Mouse (Mus musculus) ES-Bruce4 (cell line): Measurements from ENCODE around the gene Fam98b. TPM values are rescaled to one million over a fixed set of nuclear protein-coding genes. Genes with fewer than 3 reads are reported as not detected.

ENCODE experiments used
- H3K27ac ChIP-seq: 2 replicates; pipeline ENCODE4 v1.5.1; 2012; ENCODE audit warnings: low read length, inconsistent platforms; ENCODE audit not compliant: insufficient read depth
- H3K27me3 ChIP-seq: 2 replicates; pipeline ENCODE4 v1.6.1; 2012; ENCODE audit warnings: mild to moderate bottlenecking, low read length, inconsistent platforms; ENCODE audit not compliant: control insufficient read depth, poor library complexity, insufficient read depth, severe bottlenecking
- H3K36me3 ChIP-seq: 2 replicates; pipeline ENCODE4 v1.6.1; 2012; ENCODE audit warnings: inconsistent platforms, mild to moderate bottlenecking, low read length, moderate library complexity; ENCODE audit not compliant: control insufficient read depth, poor library complexity, insufficient read depth, severe bottlenecking
- H3K4me1 ChIP-seq: one replicate; pipeline ENCODE4 v1.8.1; 2011; ENCODE audit warnings: low read length; ENCODE audit not compliant: control insufficient read depth, insufficient read depth
- H3K4me3 ChIP-seq: 2 replicates; pipeline ENCODE4 v1.5.1; 2011; ENCODE audit warnings: low read depth, mild to moderate bottlenecking, low read length
- H3K9ac ChIP-seq: 2 replicates; pipeline ENCODE4 v1.6.1; 2012; ENCODE audit warnings: low read depth, mild to moderate bottlenecking, inconsistent platforms; ENCODE audit not compliant: poor library complexity, severe bottlenecking
- H3K9me3 ChIP-seq: replicated peaks from 2 replicates; pipeline ENCODE4 v1.6.1; 2012; ENCODE audit warnings: mild to moderate bottlenecking, low read length, inconsistent platforms; ENCODE audit not compliant: control insufficient read depth, poor library complexity, insufficient read depth, severe bottlenecking
- CTCF ChIP-seq: IDR thresholded peaks from one replicate; pipeline ENCODE4 v1.8.1; 2011; ENCODE audit warnings: low read depth, low read length
- EP300 ChIP-seq: IDR thresholded peaks from 2 replicates; pipeline ENCODE4 v1.6.1; 2011; ENCODE audit warnings: low read depth, low read length; ENCODE audit not compliant: insufficient read depth
- POLR2A ChIP-seq: IDR thresholded peaks from one replicate; pipeline ENCODE4 v1.8.1; 2011; ENCODE audit warnings: low read length; ENCODE audit not compliant: insufficient read depth
- polyA plus RNA-seq: library from polyadenylated mRNA; stranded (reverse); fragments of >200 nt; gene quantifications from 2 replicates; pipeline ENCODE4 v1.2.4, GENCODE M21; 2011; ENCODE audit warnings: low read depth; ENCODE audit not compliant: missing spikeins, insufficient read depth, insufficient read length

Fam98b gene
- polyA plus RNA-seq = 74.2 and 76.1 TPM in 2 replicates

DNA sequence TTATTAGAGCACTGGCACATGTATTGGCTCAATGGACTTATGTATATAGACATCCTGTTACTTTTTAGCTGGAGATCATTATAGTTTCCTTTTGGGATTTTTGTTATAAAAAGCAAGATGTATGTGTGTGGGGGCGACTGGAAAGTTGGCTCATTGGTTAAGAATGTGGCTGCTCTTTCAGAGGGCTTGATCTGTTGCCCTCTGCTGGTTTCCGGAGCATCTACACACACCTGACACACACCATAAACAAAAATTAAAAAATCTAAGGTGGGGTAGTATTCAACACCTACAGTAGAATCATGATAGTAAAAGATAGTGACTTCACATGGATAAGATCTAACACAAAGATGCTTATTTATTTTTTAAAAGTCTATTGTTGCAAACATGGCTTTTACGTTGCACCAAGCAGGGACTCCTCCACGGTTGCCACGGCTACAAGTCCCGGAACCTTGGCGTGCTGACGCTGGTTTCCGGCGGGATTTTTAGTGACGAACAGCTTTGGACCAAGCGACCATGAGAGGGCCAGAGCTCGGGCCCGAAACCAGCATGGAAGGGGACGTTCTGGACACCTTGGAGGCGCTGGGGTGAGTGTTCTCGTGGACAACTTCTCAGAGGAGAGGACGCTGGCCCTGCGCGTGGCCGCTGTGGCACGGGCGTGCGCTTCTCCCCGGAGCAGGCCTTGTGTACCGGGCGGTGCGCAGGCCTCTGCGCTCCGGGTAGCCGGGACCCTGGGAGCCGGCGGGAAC, at the start of gene Fam98b:
Gene Fam98b (plus strand): TSS at position 485 of the 746 bp plus-strand sequence.
- Histone ChIP-seq H3K4me1 (no peaks in the 10 kb centered on the region), H3K9ac (peak within 1 kb of the TSS; percentile 88), H3K27ac (no peak within 1 kb of the TSS), H3K27me3 (no peaks in the 10 kb centered on the region), H3K4me3 (peak within 1 kb of the TSS; percentile 93), H3K36me3 (no peaks in the 10 kb centered on the region), H3K9me3 (no peaks in the 10 kb centered on the region)
- TF ChIP-seq EP300 (no peak), POLR2A (no peak), CTCF (no peak)

DNA sequence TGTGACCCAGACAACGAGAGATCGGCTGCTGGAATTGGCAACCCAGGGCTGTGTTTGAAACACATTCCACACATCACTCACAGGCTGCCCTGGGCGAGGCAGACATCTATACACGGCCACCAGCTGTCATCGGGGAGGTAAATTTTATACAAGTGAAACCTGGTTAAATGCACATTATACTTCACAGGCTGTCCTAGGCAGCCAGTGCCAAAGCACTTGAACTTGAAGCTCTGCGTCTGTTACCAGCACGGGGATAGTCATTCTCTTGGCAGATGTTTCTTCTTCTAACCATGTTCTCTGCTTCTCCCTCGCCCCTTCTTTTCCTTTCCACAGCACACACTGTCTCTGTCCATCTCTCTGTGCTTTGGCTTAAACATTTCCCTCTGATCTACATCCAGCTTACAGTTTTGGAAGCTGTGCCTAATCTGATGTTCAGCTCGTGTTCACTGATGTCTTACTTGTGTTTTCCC, 48.6 kb upstream of the Fam98b start:
- no peak overlapping the region for H3K27ac ChIP-seq
- TF ChIP-seq POLR2A (no peak), CTCF (no peak), EP300 (no peak)
- H3K4me3 ChIP-seq = no peak overlapping the region

DNA sequence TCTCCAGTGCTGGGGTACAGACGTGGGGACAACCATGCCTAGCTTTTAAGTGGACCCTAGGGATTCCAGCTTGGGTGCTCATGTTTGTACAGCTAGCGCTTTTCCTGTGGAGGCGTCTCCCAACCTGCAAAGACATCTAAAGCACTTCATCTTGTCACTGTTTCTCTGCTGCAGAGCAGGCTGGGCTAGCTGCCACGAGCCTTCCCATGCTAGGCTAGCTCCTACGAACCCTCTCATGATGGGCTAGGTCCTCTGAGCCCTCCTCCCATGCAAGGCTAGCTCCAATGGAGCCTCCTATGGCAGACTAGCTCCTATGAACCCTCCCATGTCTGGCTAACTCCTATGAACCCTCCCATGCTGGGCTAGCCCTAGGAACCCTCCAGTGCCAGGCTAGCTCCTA, 46.2 kb upstream of the Fam98b start:
- Histone ChIP-seq H3K9me3 (no peaks in the 10 kb centered on the region), H3K4me3 (no peak overlapping the region), H3K4me1 (no peaks in the 10 kb centered on the region), H3K27ac (no peak overlapping the region), H3K27me3 (no peaks in the 10 kb centered on the region), H3K9ac (no peak overlapping the region), H3K36me3 (no peaks in the 10 kb centered on the region)
- TF ChIP-seq CTCF = no peak
- no peak for TF ChIP-seq EP300
- no peak for TF ChIP-seq POLR2A

More for the DNA sequence above, 48.6 kb upstream of the Fam98b start:
- H3K9me3 ChIP-seq = no peaks in the 10 kb centered on the region
- no peaks in the 10 kb centered on the region for H3K36me3 ChIP-seq
- H3K27me3 ChIP-seq = no peaks in the 10 kb centered on the region
- H3K9ac ChIP-seq = no peak overlapping the region
- no peaks in the 10 kb centered on the region for H3K4me1 ChIP-seq

DNA sequence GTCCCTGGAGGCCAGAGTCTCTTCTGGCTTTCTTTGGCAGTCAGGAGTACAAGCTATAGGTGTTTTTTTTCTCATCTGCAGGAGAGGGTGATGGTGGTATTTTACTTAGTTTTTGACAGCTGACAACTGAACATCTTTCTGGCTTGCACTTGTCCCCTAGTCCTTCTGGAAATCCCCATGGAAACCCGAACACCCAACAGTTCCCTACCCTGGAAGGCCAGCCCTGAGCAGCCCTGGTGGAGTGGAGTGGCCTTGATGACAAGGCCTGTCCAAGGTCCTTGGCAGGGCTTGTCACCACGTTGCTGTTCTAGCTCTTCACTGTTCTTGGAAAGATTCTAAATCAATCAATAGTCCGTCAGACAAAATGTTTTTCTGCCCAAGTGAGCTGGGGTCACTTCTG, 45.0 kb upstream of the Fam98b start:
- TF ChIP-seq CTCF (no peak), EP300 (no peak), POLR2A (no peak)
- no peak overlapping the region for H3K27ac ChIP-seq
- H3K27me3 ChIP-seq = no peaks in the 10 kb centered on the region
- no peaks in the 10 kb centered on the region for H3K9me3 ChIP-seq
- H3K4me3 ChIP-seq = no peak overlapping the region
- H3K36me3 ChIP-seq = no peaks in the 10 kb centered on the region
- H3K9ac ChIP-seq = no peak overlapping the region
- no peaks in the 10 kb centered on the region for H3K4me1 ChIP-seq

DNA sequence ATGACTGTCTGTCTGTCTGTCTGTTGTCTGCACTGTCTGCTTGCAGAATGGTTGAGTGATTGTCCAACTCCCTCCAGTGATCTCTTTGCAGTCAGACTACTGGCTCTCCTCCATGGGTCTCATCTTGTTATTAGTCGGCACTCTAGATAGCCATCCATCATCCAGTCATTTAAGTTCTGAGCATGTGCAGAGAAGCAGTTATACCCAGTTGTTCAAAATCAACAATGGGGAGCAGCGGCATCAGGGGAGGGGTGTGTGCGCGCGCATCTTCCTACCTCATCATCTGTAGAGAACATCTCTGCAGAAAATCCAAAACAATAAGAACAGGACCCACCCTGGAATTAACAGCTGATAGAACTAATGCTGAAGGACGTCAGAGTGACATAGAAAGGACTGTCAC, 44.5 kb upstream of the Fam98b start:
- Histone ChIP-seq H3K9ac (no peak overlapping the region), H3K27ac (no peak overlapping the region), H3K27me3 (no peaks in the 10 kb centered on the region), H3K36me3 (no peaks in the 10 kb centered on the region), H3K9me3 (no peaks in the 10 kb centered on the region), H3K4me1 (no peaks in the 10 kb centered on the region), H3K4me3 (no peak overlapping the region)
- TF ChIP-seq POLR2A = no peak
- TF ChIP-seq EP300 = no peak
- no peak for TF ChIP-seq CTCF

DNA sequence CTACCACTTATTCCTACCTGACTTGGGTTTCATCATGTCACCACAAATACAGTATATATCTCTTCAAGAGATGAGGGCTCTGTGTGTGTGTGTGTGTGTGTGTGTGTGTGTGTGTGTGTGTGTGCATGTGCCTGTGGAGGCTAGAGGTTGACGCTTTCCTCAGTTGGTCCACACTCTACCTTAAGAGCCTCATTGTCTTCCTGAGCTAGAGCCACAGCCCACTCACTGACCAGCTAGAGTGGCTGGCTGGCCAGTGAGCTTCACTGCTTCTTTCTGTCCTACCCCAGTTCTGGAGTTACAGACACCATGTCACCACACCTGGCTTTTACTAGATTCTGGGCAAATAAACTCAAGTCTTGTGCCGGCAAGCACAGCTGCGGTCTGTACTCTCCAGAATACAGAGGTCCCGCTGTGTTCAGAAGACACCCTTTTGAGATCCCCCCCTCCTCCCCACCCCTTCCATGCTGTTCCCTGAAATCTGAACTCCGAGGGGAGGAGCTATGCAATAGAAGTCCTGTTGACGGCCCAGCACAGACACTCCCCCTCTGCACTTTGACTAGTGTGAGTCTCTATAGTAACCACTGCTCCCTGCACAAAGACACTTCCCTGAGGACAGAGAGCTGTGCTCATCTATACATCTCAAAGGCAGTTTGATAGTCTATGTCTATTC, 39.0 kb upstream of the Fam98b start:
- no peak overlapping the region for H3K9ac ChIP-seq
- no peaks in the 10 kb centered on the region for H3K4me1 ChIP-seq
- no peaks in the 10 kb centered on the region for H3K36me3 ChIP-seq
- TF ChIP-seq CTCF (no peak), POLR2A (no peak), EP300 (no peak)
- no peak overlapping the region for H3K4me3 ChIP-seq
- no peaks in the 10 kb centered on the region for H3K27me3 ChIP-seq
- no peaks in the 10 kb centered on the region for H3K9me3 ChIP-seq
- H3K27ac ChIP-seq = no peak overlapping the region
